Mouse (Mus musculus): ENCODE data around the gene Vegfc.

Gene Vegfc

GRCm38 (mm10) chr8:54185927-54186326, 108.5 kb downstream of the Vegfc start:
- DNase-seq (ENCODE audit: low spot score), result no peak

GRCm38 (mm10) chr8:54216250-54216649, 138.8 kb downstream of the Vegfc start:
- no peak for DNase-seq (ENCODE audit: low spot score)

- no peak for DNase-seq (ENCODE audit: low spot score)
These were observed 151.4 kb downstream of the Vegfc start for GRCm38 (mm10) chr8:54228801-54229204.

- no peak for DNase-seq (ENCODE audit: low spot score)
These were observed 153.2 kb downstream of the Vegfc start for GRCm38 (mm10) chr8:54230638-54231037.

GRCm38 (mm10) chr8:54233316-54233715, 155.9 kb downstream of the Vegfc start:
- no peak for DNase-seq (ENCODE audit: low spot score)
